Mouse (Mus musculus) T-helper 17 cell (primary cell): ENCODE measurements around the gene Arap1.

Experiments used
- in situ Hi-C, 2 experiments: fragments of 300-600 bp; cut with MboI, MseI; formaldehyde crosslinking; loops; 1 replicate in 1 of 2; 2 replicates in 1 of 2; pipeline ENCODE4 v1.15.1; 2025; ENCODE audit warnings: high pct_unique_total_duplicates in 2 of 2

Gene Arap1

DNA sequence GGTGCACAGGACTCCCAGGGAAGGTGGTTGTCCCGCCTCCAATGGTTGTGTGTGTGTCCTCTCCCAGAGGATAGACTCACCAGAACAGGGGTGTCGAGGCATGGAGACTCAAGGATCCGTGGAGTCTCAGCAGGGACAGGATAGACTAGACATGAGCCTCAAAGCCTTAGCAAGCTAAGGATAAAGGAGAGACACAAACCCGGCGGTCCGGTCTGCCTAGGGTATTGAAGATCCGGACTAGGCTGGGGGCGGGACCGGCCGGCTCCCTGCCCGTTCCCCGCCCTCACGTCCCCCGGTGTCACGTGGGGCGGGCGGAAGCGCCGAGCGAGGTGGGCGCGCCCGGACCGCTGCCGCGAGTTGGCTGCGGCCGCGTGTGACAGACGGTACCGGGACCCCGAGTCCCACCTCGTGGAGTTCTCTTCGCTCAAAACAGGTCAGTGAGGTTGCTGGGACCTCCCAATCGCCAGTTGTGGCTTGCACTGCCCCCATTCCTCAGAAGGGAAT is at the start of gene Arap1:
Gene Arap1, plus strand, starts transcription at position 301 of the 504 bp plus-strand sequence.
- in situ Hi-C loops: no loop called here

DNA sequence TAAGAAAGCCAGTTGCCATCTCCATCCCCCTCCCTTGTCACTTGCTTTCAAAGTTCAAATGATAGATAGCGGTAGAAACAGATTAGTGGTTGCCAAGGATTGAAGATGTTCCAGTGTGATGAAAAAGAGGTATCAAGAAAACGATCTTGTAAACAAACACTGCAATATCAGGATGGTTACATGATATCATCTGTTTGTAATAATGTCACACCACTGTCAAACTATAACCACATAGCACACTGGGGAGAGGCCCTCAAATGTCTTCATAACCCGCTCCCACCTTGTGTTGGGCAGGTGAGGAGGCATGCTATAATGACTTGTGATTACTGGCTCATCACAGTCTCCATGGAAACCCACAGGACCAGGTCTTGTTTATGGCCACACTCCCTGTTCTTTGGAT is 49.5 kb upstream of the Arap1 start:
- in situ Hi-C loops: no loop called here

DNA sequence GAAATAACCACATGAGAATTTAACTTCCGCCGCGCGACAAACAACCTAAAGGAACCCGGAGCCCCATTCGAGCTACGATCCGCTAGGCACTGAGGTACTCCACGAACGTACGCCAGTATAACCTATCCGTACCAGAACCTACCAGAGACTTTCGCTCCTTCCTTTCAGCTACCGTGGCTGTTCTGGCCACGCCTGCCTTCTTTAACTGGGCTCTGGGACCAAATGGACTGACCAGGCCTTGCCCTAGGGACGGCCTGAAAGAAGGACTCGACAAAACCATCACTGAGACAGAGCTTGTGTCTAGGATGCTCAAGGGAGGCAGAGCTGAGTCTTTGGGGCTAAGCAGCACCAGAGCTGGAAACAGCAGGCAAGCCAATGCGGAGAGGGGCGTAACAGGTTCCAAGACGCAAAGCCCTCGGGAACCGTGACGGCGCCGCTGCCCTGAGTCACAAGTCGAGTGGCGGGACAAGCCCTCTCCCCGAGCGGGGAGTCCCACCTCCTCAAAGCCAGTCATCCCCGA is 46.4 kb upstream of the Arap1 start:
- in situ Hi-C loops: no loop called here

DNA sequence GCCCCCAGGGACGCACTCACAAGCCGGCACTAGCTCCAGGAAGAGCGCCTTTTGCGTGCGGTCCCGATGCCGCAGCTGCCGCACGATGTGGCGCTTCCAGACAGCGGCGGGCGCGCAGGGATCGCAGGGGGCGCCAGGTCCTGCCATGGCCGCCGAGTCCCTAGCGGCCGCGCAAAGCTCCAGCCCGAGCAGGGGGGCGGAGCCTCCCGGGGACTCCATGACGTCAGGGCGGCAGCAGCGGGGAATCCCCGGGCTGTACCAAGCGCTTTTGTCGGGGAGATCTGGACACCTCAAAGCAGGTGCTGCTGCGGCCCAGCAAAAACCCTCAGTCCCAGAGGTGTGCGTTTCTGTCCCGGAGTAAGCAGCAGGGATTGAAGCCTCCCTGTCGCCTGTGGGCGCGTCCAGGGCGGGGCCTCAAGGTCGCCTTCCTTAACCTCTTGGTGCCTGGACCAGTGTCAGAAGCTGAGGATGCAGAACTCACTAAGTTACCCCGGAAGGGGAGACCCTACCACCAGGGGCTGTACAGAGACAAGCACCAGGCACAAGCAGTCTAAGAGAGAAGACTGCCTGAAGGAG is 45.9 kb upstream of the Arap1 start, which contains the start of gene Atg16l2:
Gene Atg16l2, minus strand, starts transcription at position 371 of the 576 bp plus-strand sequence.
- in situ Hi-C loops: no loop called here

DNA sequence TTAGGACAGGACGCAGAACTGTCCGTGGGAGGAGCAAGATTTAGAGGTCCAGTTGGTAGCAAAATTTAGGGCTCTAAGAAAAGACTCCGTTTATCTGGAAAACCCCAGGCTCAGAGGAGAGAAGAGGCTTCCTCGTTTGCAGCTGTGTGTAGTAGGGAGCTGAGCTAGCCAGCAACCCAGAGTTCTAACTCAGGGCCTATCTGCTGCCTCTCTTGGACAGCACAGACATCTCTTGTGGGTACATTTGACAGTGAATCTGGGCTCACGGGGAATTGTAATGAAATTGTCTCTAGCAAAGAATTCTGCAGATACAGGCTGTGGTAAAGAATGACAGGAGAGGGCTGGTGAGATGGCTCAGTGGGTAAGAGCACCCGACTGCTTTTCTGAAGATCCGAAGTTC is 45.2 kb upstream of the Arap1 start:
- in situ Hi-C loops: no loop called here

DNA sequence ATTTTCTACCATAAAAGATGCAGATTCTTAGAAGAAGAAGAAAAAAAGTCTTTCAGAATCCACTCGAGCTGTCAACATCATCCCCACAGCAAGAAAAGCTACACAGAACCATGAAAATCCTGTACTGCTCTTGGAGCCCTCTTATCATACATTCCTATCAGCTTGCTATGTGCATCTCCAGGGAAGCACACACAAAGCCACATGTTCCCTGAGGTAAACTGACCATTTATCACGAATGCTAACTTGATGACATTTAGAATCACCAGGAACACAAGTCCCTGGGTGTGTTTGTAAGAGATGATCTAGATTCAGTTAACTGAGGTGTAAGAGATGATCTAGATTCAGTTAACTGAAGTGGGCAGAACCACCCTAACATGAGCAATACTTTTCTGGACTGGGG is 41.0 kb upstream of the Arap1 start:
- in situ Hi-C loops: no loop called here

DNA sequence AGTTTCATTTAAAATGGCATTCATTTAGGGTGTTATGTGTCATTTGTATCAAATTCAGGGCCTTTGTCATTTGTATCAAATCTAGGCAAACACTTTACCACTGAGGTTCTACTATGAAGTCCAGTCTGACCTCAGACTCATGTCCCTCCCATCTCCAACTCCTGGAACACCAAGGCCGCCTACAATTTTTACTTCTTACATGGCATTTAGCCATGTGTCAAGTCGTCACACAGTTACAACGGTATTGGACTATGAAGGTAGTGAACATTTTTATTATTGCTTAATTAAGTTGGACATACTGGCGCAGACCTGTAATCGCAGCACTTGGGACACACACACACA is 37.9 kb upstream of the Arap1 start:
- in situ Hi-C loops: no loop called here

DNA sequence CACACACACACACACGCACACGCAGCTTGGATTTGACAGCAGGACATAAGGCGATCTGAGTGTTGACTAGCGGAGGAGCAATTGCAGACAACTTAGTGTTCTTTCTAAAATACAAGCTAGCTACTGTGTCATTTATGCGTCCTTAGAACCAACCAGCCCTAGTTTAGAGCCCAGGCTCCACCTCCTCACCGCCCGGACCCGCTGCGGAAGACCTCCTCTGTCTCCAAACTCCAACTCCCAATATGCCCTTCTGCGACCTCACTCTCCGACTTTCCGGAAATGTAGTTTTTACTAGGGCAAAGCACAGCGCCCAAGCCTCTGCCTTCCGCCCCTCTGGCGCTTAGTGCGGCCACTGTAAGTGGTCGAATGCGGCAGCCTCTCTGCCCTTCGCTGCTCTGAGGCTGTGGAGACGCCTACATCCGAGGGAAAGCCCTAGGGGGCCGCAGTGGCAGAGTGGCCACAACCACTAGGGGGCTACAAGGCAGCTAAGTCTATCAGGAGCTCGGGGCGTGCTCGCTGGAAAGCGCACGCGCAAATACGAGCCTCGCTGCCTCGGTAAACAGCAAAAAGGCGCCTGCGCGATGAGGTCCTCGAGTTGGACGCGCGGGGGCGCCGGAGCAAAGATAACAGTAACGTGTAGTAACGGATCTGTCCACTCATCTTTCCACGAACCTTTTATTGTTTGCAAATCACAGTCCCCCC is 37.4 kb upstream of the Arap1 start:
- in situ Hi-C loops: no loop called here

DNA sequence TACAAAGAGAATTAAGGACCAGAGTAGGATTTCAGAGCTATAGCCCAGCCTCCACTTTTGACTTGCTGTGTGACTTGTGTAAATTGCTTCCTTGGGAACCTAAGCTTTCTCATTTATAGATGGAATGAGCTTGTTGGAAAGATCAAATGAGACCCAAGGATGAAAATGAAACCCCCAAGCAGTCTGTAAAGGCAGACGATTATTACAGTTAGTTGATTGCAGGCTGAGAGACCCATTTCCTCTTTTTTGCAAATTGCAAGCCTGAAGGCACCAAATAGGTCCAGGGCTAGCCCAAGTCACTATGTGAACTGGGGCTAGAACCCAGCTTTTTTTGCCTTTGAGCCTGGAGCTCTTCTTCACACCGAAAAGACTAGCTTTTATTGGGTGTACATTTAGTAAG is 36.8 kb upstream of the Arap1 start:
- in situ Hi-C loops: no loop called here

DNA sequence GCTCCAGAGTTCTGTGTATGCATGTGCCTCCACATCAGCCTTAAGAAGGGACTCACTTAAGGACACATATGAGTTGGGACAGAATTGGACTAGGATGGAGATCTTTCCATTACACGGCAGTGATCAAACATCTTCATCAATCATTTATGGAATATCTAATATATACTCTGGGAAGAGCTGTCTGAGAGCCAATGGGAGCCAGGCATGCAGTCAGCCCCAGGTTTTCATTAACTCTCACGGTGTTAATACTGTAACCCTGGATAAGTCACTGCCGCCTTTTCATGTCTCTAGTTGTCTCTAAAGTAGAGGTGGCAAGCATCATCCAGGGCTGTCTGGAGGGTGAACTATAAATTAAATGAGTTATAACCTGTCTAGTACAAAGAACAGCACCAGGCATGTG is 34.8 kb upstream of the Arap1 start:
- in situ Hi-C loops: no loop called here

DNA sequence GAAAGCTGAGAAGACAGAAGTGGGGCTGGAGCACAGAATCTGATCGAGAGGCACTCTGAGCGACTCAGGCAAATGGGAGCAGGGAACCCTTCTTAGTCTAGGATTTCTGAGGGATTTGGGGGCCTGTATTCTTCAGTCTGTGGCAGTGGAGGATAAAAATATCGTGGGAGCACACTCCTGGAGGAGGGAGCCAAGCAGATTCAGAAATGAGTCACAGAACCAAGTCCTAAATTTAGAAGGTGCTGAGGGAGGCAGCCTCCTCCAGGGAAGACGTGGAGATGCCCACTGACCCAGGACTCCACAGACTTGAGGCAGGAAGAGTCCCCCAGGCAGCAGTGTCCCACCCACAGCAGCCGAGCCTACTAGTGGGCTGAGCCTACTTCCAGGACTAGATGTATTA is 33.5 kb upstream of the Arap1 start:
- in situ Hi-C loops: no loop called here

DNA sequence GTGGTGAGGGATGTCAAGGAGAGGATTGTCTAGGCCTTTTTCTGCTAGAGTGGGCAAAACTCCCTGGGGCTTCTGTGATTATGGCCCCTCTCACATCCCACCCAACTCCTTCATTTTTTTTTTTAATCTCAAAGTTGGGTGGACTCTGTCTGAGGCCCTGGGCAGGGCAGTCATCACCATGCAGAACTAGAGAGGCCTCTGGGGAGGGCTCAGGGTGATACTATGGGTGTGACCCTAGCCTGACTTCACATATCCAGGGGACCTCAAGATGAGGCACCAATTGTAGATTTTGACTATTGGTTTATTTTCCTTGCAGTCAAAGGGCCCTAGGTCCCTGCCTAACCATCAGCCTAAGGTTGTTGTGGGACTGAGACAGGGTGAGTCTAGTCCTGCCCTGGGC is 32.2 kb upstream of the Arap1 start:
- in situ Hi-C loops: loop anchor here (5.0 kb wide), 2 partner anchors 47 to 57 kb away; no protein-coding TSS in a partner anchor

DNA sequence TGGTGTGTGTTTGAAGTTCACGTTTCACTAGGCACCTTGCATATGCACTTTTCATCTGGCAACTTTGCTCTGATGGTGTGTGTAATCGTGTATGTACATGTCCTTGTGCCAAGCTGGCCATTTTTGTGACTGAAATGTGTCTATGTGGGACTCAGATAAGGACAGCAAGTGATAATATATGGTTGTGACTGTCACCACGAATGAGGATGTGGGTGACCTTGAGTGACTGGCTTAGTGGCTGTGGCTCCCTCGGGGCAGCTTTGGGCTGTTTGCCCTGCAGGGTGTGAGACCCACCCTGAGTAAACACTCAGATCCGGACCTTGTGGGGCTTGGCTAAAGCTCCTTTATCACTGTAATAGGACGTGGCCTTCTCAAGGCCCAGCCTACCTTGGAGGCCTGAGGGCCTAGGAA is 31.3 kb upstream of the Arap1 start:
- in situ Hi-C loops: loop anchor here (5.0 kb wide), 2 partner anchors 46 to 56 kb away; no protein-coding TSS in a partner anchor

DNA sequence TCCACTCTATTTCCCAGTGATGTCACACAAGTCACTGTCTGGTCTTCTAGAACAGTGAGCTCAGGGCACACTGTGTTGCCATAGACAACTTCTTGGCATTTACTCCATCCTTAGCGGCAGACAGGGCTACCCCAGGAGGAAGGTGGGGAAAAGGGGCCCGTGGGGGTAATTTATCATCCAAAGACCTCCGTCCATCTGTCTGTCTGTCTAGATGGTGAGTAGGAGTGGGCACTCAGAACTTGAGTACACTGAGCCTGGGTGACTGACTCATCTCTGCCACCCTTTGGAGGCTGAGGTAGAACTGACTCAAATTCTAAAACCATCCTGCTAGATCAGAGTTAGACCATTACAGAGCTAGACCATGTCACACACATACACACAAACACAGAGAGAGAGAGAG is 30.9 kb upstream of the Arap1 start, which contains the start of gene Stard10:
Gene Stard10, plus strand, starts transcription at position 73 of the 400 bp plus-strand sequence.
- in situ Hi-C loops: loop anchor here (5.0 kb wide), 2 partner anchors 45 to 55 kb away; no protein-coding TSS in a partner anchor

DNA sequence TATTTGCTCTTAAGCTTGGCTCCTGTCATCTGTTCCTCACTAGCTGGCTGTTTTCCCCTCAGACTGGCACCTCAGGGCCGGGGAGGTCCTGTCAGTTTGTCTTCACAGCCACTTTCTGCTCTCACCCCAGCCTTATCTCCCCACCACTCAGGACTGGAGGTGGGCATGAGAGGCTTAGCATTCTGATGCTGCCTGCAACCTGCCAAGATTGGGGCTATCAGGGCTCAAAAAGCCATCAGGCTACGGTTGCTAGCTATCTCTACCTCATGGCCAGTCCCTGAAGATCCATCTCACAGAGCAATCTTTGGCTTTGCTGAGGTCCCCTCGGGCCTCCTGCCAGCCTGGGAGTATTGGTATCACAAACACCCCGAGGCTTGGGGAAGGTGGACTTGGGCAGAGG is 29.0 kb upstream of the Arap1 start:
- in situ Hi-C loops: loop anchor here (5.0 kb wide), 2 partner anchors 43 to 53 kb away; no protein-coding TSS in a partner anchor

DNA sequence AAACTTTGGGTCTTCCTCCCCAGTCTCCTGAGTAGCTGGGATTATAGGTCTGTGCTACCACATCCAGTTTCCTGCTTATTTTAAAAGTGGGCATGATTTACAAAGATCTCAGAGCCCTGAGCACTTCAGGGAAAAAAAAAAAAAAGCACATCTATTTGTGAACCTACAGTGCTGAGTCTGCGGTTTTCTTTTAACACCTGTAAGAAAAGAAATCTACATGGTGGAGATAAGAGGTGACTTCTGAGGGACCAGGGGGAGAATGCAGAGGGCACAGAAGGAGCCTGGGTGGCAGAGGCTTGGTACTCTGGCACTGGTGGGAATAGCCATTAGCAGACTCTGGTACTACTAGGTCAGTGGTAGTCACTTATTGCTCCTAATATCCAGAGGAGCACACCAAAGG is 28.1 kb upstream of the Arap1 start:
- in situ Hi-C loops: loop anchor here (5.0 kb wide), 2 partner anchors 43 to 53 kb away; no protein-coding TSS in a partner anchor

DNA sequence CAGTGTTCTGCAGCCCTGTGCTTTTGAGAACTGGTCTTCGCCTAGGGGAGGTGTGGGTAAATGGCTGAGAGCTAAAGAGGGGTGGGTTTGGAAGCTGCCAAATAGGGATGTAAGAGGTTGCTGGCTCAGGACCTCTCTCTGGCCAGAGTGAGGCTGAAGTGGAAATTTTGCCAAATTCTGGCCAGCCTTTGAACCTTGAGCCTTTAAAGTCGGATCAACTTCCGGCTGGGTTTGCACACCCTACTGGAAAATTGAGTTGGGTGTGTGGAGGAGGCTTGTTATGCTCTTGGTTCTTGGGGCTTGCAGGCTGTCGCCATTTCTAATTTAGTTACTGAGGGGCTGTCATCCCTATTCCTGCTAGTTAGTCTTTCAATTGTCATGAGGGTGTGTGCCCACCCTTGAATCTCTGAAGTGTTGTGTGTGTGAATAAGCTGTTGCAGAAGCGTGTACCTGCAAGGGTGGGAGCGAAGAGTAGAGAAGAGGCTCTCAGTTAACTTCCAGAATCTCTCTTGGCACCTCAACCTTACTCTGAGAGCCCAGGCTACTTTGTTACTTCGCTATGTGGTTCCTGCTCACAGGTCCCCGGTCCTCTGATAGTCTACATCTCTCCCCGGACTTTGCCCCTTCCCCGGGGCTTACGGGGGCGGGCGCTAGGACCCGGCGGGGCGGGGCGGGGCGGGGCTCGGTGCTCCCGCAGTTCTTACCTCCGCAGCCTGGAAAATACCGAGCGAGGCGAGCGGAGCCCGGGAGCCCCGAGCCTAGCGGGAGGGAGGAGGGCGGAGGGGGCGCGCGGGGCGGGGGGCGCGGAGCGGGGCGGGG is 27.3 kb upstream of the Arap1 start:
- in situ Hi-C loops: no loop called here

DNA sequence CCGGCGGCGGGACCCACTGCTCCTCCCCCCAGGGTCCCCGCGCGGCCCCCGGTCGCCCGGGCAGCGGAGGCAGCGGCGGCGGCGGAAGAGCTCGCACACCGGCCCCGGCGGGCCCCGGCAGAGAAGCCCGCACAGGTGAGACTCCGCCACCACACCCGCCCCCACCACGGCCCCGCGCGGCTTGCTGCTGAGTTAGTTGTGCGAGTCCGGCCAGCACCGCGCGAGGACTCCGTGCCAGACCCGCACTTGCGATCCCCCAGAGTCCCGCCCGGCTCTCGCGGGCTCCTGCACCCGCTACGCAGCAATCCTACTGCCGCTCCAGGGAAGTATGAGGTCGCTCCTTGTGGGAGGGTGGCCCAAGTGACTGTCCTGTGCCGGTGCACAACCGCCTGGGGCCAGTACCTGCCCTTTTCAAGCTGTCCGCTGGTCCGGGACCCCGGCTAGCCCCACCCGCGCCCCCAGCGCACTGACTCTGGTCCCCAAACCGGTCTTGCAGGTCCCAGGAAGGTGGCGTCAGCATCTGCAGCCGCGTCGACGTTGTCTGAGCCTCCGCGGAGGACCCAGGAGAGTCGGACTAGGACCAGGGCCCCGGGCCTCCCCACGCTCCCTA is 26.5 kb upstream of the Arap1 start:
- in situ Hi-C loops: no loop called here

DNA sequence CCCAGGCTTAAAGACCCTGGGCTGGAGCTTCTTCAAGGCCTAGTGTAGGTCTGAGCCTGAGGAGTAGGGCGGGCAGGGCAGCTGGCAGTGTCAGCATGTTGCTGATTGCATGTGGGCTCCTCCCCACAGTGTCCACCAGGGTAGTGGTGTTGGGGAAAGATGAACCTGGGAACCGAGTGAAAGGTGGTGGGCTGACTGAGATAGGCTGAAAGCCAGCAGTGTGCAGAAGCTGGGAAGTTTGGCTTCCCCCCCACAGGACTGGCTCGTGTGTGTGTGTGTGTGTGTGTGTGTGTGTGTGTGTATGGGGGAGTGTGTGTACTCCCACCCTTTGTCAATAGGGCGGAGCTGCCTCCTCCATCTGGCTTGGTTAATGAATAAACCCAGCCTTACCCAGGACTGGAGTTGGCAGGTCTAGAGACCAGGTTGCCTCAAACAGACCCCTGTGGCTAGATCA is 24.7 kb upstream of the Arap1 start:
- in situ Hi-C loops: no loop called here

DNA sequence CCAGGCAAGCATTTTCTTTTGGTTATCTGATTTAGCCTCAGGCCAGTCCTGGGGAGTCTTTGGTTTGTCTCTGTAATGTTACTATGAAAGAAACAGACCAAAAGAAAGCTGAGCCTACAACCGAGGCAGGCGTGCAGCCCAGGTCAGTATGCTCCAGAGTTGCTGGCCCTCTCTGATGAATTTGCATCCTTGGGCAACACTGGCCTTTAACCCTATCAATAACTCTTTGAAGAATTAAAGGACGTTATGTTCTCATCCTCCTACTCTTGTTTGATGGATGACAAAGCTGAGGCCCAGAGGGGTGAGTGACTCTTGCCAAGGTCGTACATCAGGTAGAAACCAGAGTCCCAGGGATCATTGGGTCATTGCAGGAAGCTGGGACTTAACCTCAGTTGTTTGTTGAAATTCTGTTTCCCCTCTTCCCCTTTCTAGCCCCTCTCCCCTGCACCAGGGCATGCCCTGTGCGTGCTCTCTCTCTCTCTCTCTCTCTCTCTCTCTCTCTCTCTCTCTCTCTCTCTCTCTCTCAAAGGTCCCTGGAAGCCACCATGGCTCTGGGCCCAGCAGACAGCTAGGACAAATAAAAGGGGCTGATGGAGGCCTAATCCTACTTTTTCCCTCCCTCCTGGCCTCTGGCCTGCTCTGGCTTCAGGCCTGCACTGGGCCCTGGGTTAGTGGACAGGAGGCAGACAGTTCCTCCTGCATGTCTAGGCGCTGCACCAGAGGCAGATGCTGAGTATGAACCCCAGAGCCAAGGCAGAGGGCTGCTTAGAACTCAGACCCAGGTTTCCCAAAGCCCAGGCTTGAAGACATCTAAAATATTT is 23.5 kb upstream of the Arap1 start:
- in situ Hi-C loops: no loop called here
